In the genomic region with DNA sequence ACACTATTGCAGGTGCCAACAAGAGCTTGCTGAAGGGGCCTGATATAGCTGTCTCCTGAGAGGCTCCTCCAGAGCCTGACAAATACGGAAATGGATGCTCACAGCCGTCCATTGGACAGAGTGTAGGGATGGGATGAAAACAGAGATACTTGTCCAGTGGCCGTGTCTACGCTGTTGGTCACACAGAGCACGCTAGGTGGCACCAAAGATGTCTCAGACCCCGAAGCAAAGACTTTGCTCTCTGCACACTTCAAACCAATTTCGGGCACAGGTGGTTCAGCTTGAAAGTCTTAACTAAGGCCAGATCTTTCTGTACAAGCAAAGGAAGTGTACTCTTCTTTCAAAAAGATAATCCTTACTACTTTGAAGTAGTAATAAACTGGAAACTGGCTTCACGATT, we compare ENCODE assay signal across 10 mouse cellular contexts. TPM values are rescaled to one million over a fixed set of nuclear protein-coding genes. Genes with fewer than 3 reads are reported as not detected.
DNase-seq lines count a peak whose midpoint lies in the region; ATAC-seq and TF ChIP-seq lines count a peak whose summit lies in the region.
"Had no signal": no experiment of that assay in that cellular context is flagged by ENCODE, and none has a peak within 500 bp of the region (broad histone marks: within the 10 kb centered on the region; RNA-seq: fewer than 3 reads in every experiment).

No protein-coding gene starts in this region.

- no peaks in the 10 kb centered on the region for H3K36me3 ChIP-seq in intestine, postnatal 0 days (ENCODE audit: control insufficient read depth, insufficient read depth)
- H3K36me3 ChIP-seq in intestine, embryonic 15.5 days: no peaks in the 10 kb centered on the region
- no peaks in the 10 kb centered on the region for H3K36me3 ChIP-seq in thymus, adult 2 months (ENCODE audit: control insufficient read depth, insufficient read depth, low read length)

- WGBS in intestine, postnatal 0 days: 51% methylated on average over 8 of the region's 8 CpGs
- 54% methylated on average over 8 of the region's 8 CpGs for WGBS in intestine, embryonic 15.5 days
- WGBS in thymus, adult 2 months: 30% methylated on average over 8 of the region's 8 CpGs

- no peak overlapping the region for H3K27ac ChIP-seq in intestine, postnatal 0 days (ENCODE audit: low read depth, low read length)
- H3K27ac ChIP-seq in intestine, embryonic 15.5 days: no peak overlapping the region
- H3K27ac ChIP-seq in thymus, adult 2 months (ENCODE audit: control insufficient read depth, insufficient read depth, low read length): no peak overlapping the region
- H3K27ac ChIP-seq: macrophage had no signal

- peak; percentile 56 for TF ChIP-seq CTCF in intestine, postnatal 0 days (IDR thresholded peaks at IDR 0.05; ENCODE audit: low read depth)
- no peak for TF ChIP-seq CTCF in thymus, adult 2 months (IDR thresholded peaks at IDR 0.05; ENCODE audit: borderline replicate concordance, control insufficient read depth, extremely low read depth, insufficient read depth, low read length, poor library complexity)

- no peak for TF ChIP-seq POLR2A in thymus, adult 2 months (IDR thresholded peaks at IDR 0.05; ENCODE audit: control insufficient read depth, extremely low read depth, insufficient read depth, low read length, poor library complexity)

- H3K27me3 ChIP-seq in intestine, postnatal 0 days (replicated peaks; ENCODE audit: control insufficient read depth, insufficient read depth, low read length): no peaks in the 10 kb centered on the region
- H3K27me3 ChIP-seq in intestine, embryonic 15.5 days (replicated peaks): no peaks in the 10 kb centered on the region
- H3K27me3 ChIP-seq in thymus, adult 2 months (ENCODE audit: control insufficient read depth, insufficient read depth, low read length): no peaks in the 10 kb centered on the region

- H3K4me1 ChIP-seq in intestine, postnatal 0 days (replicated peaks; ENCODE audit: control insufficient read depth, insufficient read depth, low read length): no peaks in the 10 kb centered on the region
- H3K4me1 ChIP-seq in intestine, embryonic 15.5 days (replicated peaks): no peaks in the 10 kb centered on the region
- H3K4me1 ChIP-seq in thymus, adult 2 months (replicated peaks; ENCODE audit: control insufficient read depth, insufficient read depth, low read length): no peaks in the 10 kb centered on the region

- H3K9ac ChIP-seq in intestine, postnatal 0 days (ENCODE audit: low read depth, low read length): no peak overlapping the region
- H3K9ac ChIP-seq in intestine, embryonic 15.5 days: no peak overlapping the region

- peak; percentile 22 for DNase-seq in thymus, adult 2 months
- DNase-seq in thymus, adult 18-20 months: no peak
- DNase-seq in urinary bladder, postnatal 10 days (ENCODE audit: low spot score): no peak
- no peak for DNase-seq in testis, postnatal 14 days (ENCODE audit: low spot score)
- DNase-seq: cerebellum, adult 9-10 months had no signal

- no peak overlapping the region for H3K4me2 ChIP-seq in intestine, postnatal 0 days (replicated peaks; ENCODE audit: low read depth)
- no peak overlapping the region for H3K4me2 ChIP-seq in intestine, embryonic 15.5 days (replicated peaks)

- H3K4me3 ChIP-seq in intestine, postnatal 0 days (ENCODE audit: low read depth, low read length): no peak overlapping the region
- H3K4me3 ChIP-seq in intestine, embryonic 15.5 days (replicated peaks): no peak overlapping the region
- no peak overlapping the region for H3K4me3 ChIP-seq in thymus, adult 2 months (ENCODE audit: control insufficient read depth, insufficient read depth, low read length)

- no peak for ATAC-seq in intestine, postnatal 0 days
- no peak for ATAC-seq in intestine, embryonic 15.5 days
- ATAC-seq in granulocyte monocyte progenitor cell, adult 5-6 weeks (replicated peaks; ENCODE audit: poor library complexity, severe bottlenecking): peak; percentile 55; the same call in 1 of the 2 replicates
- no peak for ATAC-seq in erythroid progenitor cell, adult 5-6 weeks (replicated peaks; ENCODE audit: low FRiP score, poor library complexity, severe bottlenecking)

- no peaks in the 10 kb centered on the region for H3K9me3 ChIP-seq in intestine, postnatal 0 days (ENCODE audit: control insufficient read depth)
- H3K9me3 ChIP-seq in intestine, embryonic 15.5 days: no peaks in the 10 kb centered on the region

RNA-seq across cellular contexts. Expression of a gene that starts 55.8 kb away (rescaled TPM):
- 0.56 and 1.1 TPM in 2 replicates for polyA plus RNA-seq in intestine, postnatal 0 days (2015; fragmentation: Nextera tagmentation; extraction: Ambion mirVana)
- 1.8 and 2.2 TPM in 2 replicates for polyA plus RNA-seq in intestine, embryonic 15.5 days (2015; fragmentation: Nextera tagmentation; extraction: Ambion mirVana)
- polyA plus RNA-seq in thymus, adult 2 months (2012; rRNA removed): 0.69 and 0.74 TPM in 2 replicates
- 1.7 TPM in 1 of 2 replicates, not detected in the other for total RNA-seq in granulocyte monocyte progenitor cell, adult 5-6 weeks (2014; fragmentation: Nextera tagmentation)
- total RNA-seq in granulocyte monocyte progenitor cell, adult 5-6 weeks (2017): 0.43 and 3.4 TPM in 2 replicates
- total RNA-seq in erythroid progenitor cell, adult 5-6 weeks (2015; ENCODE audit: low replicate concordance): not detected in 2 replicates
- not detected in 2 replicates for total RNA-seq in erythroid progenitor cell, adult 5-6 weeks (2017; ENCODE audit: low replicate concordance)
- polyA plus RNA-seq: macrophage had no signal
